Mouse (Mus musculus): Measurements from ENCODE around the gene Gapvd1.
A peak's percentile ranks its signal among the peaks of the same experiment; 100 is the strongest.

Gene Gapvd1

DNA sequence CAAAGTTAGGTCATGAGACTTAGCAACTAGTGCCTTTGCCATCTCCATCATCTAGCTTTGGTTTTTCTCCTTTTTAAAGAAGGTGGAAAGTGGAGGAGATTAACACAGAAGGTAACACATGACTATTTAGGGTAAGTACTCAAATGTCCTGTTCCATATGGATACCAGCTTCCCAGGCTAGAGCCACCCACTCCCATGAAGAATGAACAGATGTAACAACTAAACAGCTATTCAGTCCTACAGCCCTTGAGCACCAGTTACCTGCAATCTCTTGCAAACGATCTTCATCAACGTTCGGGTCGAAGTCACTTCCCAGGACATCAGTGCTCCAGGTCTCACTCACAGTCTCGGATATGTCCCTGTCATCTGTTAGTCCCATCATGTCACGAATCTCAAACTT lies 43.1 kb downstream of the Gapvd1 start:
- DNase-seq (ENCODE audit: low spot score), result no peak

DNA sequence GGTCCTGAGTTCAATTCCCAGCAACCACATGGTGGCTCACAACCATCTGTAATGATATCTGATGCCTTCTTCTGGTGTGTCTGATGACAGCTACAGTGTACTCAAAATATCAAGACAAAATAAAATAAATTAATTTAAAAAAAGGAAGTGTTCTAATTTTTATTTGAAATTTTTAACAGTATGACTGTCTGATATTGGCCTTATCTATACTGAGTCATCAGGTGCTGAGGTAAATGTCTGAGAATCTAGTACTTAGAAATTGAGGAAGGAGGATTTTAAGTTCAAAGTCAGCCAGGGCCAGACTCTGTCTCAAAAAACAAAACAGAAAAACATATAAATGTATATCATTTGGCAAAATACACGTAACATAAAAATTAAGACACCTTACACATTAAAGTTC lies 46.4 kb downstream of the Gapvd1 start:
- DNase-seq (ENCODE audit: low spot score), result no peak

DNA sequence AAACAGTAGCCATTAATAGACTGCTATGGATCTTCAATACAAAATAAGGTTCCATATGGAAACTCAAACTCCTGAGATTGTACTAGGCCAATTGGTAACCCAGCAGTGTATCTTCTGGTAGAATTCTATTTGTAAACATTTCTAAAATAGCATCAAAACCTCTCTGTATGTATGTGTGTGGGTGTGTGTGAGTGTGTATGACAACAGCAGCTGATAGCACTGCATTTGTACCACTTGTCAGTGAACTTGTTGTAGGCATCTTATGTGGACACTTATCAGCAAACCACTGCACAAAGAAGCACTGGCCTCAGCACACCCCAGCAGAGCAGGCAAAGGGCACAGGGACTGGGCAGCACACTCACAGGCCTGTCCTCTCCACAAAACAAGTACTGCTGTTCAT lies 58.4 kb downstream of the Gapvd1 start:
- DNase-seq (ENCODE audit: low spot score), result no peak

DNA sequence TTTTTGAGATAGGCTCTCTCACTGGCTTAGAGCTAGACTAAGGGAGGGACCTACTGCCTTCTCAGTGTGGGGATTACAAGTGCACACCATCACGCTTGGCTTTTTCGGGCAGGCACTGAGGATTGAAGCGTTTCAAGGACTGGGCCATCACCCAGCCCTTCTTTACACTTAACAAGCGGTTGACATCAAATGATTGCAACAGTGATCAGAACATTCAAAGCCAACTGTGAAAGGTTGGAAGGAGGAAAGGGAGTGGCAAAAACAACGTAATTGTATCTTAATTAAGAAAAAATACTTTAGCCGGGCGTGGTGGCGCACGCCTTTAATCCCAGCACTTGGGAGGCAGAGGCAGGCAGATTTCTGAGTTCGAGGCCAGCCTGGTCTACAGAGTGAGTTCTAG lies 62.2 kb downstream of the Gapvd1 start:
- no peak for DNase-seq (ENCODE audit: low spot score)

DNA sequence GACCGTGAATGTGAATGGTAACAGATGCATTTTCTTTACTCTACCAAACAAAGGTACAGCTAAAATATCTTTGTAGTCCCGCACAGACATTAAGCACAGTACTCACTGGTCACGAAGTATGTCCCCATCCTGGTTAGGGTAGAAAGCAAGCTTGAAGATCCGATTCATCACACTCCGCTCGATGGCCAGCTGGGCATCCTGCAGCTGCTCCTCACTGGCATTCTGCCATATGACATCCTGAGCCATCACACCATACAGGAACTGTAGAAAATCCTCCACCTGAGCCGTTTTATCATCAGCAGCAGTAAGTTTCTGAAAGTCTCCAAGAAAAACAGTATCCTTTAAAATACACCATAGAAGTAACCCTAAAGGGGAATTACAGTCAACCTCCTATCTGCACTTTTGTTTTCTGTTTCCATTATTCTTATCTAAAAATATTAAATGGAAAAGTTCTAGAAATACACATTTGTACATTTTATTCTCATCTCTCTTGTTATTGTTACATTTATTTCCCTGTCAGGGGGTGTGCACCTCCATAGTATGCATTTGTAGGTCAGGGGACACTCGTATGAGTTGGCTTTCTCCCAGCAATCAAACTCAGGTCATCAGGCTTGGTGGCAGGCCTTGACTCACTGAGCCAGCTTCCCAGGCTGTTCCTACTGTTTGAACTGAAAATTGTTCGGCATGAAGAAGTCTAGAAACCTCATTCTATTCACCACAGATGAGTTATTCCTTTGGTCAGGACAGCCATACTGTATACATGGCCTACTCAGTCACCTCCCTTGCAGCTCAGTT lies 70.8 kb downstream of the Gapvd1 start:
- DNase-seq (ENCODE audit: low spot score), result no peak

DNA sequence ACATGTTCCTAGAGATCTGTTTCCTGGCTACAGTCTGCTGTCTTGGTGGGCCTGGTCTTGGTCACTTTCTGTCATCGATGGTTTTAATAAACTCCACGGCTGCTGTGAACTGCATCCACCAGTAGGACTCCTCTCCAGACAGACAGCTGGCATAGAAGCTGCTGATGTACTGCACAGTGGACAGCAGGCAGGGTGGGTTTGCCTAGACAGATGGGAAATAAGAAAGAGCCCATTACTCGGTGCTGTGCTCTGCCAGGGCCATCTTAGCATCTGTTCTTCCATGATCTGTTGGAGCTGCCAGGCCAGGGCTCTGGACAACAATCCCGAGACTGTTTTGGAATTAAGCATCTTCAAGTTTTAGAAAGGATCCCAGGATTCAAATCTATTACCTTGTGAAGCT lies 77.1 kb downstream of the Gapvd1 start:
- DNase-seq (ENCODE audit: low spot score), result no peak

DNA sequence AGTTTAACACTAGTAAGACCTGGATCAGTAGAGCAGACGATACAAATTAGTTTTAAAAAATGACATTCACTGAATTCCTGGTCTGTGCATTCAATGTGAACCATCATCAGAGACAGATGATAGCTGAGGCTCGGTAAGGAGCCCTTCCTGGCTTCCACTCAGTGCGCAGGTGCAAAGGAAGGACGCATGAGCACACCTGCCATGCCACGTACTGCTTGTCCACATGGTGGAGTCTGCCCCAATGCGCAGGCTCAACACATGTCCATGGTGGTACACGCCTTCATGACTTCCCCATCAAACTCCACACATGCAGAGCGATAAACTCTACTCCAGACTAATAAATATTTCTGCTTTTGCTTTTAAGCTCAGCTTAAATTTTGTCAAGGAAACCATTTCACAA lies 78.0 kb downstream of the Gapvd1 start:
- no peak for DNase-seq (ENCODE audit: low spot score)

DNA sequence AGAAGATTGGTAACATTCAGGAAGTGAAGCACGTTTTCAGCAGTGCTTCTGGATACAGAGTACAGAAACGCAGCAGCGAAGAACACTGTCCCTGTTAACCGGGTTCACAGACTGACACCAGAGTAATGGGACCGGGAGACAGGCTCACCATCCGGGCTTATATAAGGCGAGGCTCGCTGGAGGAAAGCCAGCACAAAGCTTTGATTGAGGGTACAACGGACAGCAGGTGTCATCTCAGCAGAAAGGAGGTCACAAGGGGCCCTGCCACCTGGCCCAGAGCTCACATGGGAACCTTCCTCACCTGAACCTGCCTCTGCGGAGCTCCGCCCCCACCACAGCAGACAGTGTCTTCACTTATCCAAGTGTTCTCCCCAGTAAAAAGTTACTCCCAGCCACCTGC lies 81.2 kb downstream of the Gapvd1 start:
- DNase-seq (ENCODE audit: low spot score), result no peak

DNA sequence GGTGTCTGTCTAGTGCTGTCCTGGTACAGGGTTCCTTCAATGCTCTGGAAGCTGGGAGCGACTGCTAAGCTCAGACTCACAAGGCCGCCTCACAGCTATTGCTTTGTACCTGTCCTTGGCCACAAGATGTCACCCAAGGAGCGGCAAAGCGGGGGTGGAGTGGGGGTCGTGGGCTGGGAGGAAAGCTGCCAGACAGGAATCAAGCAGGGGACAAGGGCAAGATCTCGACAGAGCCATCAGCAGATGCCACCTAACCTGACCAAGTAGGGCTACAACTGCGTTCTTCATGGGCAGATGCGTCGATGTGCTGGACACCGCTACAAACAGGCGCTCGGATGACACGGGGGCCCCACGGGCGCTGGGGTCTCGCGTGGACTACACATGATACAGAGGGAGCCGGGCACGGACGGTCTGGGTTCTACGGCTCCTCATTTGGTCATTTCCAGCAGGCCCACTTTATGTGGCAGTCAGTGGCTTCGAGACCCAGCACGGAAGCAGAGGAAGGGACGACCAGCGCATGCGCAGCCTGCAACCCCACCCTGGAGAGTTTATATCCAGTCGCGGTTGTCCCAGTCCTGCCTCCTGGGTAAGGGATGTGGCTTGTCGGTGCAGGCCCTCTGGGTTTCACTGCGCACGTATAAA lies 83.5 kb downstream of the Gapvd1 start:
- no peak for DNase-seq (ENCODE audit: low spot score)

DNA sequence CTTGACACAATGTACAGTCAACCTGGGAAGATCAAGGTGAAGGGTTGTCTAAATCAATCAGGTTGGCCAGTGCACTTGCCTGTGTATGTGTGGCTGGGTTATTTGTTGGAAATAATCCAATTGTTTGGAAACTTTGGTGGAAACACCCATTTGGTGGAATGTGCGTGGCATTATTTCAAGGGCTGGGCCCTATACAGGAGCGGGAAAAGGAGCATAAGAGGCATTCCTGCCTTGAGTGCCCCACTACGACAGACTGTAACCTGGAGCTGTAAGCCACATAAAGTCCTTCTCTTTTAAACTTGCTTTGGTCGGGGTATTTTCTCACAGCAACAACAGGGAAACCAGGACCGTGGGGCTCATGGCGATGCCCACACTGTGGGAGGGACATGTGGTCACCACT lies 84.6 kb downstream of the Gapvd1 start:
- DNase-seq (ENCODE audit: low spot score), result no peak

DNA sequence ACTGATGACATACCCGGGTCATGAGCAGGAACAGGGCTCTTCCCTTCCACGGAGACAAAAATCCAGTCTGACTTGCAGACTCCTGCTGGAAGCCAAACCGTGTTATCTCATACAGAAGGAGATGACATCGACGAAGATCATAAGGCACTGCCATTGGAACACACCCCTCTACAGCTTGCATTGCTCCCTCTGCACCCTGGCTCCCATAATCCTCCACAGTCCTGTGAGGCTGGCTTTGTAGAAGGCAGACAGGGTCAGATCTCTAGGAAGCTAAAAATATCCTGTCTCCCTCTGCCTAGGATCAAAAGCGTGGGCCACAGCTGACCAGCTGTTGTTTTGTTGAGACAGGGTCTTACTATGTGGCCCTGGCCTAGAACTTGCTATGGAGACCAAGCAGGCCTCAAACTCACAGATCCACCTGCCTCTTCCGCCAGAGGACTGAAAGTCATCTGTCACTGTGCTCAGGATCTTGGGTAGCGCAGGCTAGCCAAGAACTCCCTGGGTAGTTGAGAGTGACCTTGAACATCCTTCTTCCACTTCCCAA lies 85.8 kb downstream of the Gapvd1 start:
- DNase-seq (ENCODE audit: low spot score), result no peak

DNA sequence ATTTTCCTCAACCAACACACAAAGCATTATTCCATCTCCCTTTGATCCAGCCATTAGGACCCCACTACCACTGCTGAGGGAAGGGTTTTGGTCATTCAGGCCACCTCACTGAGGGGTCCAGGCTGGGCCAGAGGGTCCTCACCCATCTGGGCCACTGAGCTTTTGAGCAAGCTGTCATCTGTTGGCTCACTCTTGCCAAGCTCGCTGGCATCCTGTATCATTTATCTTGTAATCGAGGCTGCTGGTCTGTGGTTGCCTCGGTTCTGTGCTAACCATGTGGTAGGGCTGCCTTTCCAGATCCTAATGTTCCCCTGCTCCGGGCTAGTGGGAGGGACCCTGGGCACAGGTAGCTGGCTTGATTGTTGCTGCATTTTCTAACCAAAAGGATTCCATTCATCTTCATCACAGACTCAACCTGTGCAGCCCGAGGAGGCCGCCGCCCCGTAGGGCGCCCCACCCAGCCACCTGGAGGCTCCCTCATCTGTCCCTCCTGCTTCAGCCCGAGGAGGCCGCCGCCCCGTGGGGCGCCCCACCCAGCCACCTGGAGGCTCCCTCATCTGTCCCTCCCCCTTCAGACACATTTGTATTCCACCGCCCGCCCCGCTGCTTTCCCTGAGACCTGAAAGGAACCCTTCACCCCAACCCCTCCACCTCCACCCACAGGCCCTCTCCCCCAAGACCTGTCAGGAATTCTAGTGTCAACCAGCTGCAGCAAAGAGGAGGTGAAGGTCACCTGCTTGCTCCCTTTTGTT lies 86.4 kb downstream of the Gapvd1 start:
- DNase-seq (ENCODE audit: low spot score), result peak; percentile 32

DNA sequence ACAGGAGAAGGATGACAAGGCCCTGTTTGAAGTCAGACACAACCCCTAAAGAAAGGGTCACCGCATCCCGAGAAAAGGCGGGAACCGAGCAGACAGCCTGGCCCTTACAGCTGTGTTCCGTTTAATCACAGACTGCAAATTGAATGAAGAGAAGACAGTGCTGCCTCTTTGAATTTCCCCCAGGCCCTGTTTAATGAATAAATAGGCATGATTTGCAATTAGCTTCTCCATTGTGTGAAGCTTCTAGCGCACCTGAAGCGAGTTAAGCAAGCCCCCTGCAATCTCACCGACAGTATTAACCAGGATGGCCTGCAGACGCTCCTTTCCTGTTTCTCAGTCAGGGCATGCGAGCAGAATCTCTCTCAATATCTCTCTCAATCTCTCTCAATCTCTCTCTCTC lies 87.2 kb downstream of the Gapvd1 start:
- no peak for DNase-seq (ENCODE audit: low spot score)

DNA sequence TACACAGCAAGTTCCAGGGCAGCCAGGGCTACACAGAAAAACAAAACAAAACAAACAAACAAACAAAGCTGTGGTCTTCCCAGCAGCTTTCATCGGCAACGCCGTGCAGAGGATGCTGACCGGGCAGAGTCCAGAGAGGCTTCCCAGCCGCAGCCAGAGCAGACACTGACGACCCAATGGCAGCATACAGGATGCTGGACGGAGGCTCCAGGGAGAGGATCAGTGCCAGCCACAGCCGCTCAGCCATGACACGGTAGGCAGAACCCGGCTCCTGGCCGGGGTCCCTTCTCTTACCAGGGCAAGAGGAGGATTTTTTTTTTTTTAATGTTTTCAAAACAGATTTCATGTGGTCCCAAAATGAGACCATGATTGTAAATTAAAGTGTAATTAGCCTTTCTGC lies 107.6 kb downstream of the Gapvd1 start:
- no peak for DNase-seq (ENCODE audit: low spot score)

DNA sequence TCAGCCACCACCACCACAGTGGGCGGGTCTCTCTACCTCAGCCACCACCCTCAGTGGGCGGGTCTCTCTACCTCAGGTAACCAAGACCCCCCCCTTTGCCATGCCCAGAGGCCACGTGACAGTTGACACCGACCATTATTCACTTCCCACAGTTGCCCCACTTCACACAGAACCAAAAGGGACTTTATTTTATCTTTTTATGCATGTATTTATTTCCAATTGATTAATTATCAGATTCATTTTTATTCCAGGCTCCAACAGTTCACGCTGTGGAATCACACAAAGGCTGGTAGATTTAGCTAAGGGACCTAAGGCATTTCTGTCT lies 108.5 kb downstream of the Gapvd1 start:
- DNase-seq (ENCODE audit: low spot score), result no peak

DNA sequence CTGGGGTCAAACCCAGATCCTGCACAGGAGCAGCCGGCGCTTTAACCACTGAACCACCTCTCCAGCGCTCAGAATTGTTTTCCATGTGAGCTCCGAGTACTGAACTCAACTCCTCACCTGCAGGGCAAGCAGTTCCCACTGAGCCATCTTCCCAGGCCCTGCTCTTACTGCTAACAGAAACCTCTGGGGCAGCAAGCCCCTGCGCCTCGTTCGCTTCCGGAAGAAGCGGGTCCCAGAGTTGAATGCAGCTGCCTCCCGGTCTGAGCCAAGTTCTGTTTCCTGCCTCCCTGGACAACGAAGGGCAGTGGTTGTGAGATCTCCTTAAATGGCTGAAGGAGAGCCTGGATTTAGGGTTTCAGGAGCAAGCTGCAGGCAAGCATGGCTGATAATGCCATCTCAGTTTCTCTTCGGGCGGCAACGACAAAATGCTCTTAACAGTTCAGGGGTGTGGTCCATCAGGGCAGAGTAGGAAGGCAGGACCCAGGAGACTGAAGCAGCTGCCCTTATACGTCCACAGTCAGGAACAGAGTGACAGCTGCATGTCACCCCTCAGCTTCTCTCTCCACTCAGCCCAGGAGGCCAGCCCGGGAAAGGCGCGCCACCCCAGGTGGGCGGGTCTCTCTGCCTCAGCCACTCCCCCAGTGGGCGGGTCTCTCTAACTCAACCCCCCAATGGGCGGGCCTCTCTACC lies 109.0 kb downstream of the Gapvd1 start:
- DNase-seq (ENCODE audit: low spot score), result no peak

DNA sequence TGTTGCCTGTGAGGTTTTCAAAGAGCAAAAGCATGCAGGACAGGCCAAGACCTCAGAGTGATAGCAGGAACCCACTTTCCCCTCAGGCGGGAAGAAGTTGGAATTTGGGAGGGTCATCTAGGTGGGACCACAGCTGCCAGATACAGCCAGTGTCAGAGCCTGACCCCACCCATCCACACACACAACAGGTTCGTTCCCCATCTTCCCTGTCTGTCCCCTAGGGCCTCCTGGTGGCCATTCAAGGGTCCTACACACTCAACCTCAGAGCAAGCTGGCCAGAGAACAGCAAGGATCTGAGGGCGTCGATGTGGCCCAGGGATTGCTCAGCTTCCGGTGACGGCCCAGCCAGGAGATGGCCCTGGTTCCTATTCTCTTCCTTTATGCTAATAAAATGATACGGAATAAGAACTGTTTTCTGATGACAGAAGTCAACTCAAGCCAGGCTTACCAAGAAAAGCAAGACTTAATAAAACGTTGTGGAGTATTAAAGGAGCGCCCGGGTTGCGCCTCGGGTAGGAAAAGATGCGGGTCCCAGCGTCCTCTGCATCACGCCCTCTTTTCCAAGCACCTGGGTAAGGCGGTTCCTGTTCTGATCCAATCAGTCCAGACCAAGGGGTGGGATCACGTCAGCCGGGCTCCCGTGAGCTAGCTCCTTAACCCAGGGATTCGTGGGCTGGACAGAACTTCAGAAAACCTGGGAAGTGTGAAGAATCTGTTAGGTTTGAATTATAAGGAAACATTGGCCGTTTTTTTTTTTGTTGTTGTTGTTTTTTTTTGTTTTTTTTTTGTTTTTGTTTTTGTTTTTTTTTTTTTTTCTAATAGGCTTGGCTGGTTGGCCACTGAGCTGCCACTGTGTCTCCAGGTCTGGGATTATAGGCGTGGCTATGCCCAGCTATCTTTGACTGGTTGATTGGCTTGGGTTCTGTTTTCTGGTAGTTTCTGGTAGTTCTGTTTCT lies 110.2 kb downstream of the Gapvd1 start:
- no peak for DNase-seq (ENCODE audit: low spot score)

DNA sequence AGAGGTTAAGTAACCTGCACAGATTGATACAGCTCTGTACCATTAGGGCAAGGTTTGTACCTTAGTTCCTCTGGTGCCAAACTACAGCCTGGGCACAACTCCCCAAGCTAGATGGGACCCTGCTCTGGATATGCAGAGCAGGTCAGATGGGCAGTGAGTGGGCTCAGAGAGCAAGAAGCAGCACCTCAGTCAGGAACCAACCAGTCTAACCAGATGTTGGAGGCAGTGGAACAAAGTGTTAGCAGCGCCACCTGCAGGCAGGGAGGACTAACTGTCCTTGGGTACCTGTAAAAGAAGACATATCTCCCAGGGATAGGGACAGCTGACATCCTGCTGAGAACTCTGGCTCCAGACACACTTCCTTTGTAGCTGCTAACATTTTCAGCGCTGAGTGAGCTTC lies 112.7 kb downstream of the Gapvd1 start:
- DNase-seq (ENCODE audit: low spot score), result no peak

DNA sequence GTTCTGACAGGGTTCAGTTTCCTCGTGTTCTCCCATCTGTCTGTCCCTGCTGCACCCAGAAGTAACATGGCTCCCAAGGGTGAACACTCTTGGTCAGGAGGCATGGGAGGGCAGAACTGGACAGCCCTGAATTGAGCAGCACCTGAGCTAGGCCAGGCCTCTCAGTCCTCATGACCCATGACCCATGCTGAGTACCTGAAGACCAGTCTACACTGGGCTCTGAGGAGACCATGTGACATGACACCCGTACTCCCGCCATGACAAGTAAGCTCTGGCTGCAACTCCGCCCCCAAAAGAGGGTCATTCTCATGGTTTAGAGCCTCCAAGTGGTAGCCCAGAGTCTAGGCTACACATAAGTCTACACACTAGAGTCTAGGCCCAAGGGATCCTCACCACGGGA lies 115.3 kb downstream of the Gapvd1 start:
- DNase-seq (ENCODE audit: low spot score), result no peak

DNA sequence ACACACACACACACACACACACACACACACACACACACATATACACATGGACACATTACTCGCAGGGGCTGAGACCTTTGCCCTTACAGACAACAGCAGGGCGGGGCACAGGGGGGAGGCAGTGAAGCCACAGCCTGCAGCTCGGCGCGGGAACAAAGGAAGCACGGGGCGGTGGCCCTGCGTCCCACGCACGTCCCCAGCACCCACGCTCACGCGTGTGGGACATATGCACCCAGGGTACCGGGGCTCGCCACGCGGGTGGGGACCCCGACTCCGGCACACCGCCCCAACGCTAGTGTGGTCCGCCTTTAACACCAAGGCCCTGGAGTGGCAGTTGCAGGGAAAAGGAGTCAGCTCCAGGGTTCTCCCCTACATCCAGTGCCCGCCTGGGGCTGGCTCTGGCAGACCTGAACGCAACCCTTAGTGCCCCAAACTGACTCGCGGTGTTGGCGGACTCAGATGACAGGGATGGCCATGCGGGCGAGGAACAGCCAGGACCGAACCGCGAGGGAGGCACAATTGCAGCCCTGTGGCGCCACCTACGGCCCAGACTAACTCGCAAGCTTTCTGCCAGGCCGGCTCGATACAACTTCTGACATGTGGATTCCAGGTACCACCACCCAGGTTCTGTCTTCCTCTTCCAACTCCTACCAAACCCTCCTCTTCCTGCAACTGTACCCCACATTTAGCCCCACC lies 115.9 kb downstream of the Gapvd1 start:
- DNase-seq (ENCODE audit: low spot score), result peak; percentile 74

Data from layer of hippocampus, adult 9-10 months (tissue).